Mouse (Mus musculus) ES-CJ7 (cell line): ENCODE results near the gene Rgs7.

ENCODE experiments used
- DNase-seq: peaks from one replicate; pipeline ENCODE4 v3.0.0; 2011; ENCODE audit warnings: low read depth, low spot score

Gene Rgs7

DNA sequence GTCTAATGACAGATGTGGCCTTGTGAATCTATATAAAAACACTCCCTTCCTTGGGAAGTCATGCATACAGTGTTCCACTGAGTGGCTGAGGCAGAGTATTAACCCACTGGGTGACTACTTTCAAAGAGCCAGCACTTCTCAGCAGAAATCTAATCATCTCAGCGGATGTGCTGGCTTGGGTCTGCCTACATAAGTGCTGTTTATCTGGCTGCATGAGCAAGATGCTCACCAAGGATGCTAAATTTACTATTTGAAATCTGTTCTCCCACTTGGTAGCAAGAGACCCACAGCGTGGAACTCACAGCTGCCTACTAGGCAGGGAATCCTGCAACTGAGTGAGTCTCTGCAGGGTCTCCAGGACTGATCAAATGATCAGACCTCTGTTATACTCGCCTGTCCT, 184.7 kb downstream of the Rgs7 start:
- DNase-seq, result no peak

DNA sequence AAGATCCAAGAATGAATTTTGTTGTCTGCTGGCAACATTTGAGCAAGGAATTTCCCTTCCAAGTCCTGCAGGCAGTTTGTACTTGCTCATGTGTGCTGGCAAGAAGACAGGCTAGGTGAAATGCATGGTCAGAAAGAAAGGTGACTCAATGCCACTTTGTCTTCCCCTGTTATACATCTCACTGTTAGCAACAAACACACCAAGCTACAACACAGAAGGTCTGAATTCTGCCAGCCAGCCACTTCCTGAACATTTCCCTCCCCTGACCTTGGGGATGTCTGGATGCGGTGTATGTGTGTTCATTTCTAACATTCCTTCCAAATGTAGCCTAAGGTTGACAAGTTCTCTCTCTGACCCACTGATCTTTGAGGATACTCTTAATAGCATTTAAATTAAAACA, 191.4 kb downstream of the Rgs7 start:
- DNase-seq, result no peak

DNA sequence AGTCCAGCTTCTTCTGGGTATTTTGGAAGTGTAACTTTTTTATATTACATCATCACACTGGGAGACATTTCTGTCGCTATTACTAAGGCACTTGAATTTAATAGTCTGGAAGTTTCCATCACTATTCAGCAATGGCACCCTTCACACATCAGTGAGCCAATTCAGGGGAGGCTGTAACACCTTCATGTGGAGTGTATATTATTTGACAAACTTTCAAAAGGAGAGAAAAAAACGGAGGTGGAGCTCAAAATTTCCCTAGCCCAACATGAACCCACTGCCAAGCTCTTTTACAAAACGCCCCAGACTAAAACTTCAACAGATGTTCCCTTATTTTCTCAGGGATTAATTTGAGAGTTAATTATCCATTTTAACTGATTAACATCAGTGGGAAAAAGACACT, 191.9 kb downstream of the Rgs7 start:
- DNase-seq, result no peak

DNA sequence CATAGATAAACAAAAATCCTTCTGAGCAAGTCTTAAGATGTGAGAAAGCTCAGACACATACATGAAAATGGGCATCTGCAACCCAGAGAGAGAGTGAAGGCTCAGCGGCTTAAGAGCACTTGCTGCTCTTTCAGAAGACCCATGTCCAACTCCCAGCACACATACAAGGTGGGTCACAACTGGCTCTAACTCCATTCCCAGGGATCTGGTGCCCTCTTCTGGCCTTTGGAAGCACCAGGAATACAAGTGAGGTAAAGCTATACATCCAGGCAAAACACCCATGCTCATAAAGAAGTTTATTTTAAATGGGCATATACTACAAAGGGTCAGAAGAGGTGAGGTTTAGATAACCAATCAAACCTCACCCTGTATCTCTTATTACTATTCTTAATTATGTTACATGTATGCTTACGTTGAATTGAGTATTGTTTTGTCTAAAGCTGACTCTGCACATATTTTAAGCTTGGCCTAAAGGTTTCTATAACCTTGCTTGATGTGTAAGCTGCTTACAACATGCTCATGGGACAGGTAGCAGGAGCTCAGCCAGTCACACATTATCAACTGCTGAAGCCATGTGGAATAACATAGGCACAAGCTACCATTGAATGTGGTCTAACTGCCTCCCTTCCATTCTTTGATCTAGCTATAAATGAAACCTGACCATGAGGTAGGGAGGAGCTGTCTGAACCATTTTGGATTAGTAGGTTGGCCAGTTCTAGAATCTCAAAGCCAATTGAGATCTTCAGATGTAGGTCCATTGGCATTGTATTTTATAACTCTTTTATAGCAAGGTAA, 192.5 kb downstream of the Rgs7 start:
- DNase-seq, result peak; percentile 60

DNA sequence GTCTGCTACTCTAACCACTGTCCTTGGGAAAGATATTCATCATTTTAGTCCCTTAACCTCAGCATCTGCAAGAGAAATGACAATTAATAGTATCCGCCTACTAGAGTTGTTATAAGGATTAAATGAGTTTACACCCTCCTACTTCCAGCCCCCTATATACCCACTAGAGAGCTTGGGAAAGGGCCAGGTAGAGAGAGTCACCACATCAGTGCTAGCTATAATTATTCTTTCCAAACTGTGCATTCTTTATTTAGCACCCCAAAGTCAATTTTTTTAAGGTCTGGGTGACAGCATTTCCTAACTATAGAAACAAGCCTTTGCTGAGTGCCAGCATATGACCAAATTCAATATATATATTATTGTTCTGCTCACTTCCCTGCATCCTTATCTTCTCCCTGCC, 195.4 kb downstream of the Rgs7 start:
- DNase-seq, result no peak

DNA sequence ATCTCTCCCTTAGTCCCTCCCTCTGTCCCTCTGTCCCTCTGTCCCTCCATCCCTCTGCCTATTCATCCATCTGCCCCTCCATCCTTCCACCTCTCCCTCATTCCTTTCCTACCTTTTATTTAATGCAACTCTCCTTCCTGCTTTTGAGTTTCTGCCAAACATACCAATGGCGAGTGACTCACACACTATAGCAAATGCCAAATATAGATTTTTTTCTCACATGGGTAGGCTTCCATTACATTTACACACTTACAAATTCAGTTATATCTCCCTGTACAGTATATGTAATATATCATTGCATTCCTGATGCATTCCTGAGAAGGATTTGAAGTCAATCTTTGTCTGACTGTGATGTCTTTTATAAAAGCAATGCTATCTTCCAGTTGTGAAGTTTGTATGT, 202.2 kb downstream of the Rgs7 start:
- no peak for DNase-seq

DNA sequence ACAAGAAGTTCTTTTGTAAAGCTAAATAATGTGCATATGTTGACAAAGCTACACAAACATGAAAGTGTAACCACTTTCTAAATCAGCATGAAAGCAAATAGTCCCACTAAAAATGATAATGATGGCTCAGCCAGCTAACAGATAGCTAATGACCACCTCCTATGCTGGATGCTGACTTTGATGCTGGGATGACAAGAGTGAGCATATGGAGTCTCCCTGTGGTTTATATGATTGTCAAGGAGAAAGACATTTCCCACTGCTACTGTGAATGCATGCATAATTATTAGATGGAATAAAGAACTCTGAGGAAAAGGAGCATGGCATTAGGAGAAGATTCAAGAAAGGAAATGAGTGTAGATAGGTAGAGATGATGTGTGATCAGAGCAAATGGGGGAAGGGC, 230.0 kb downstream of the Rgs7 start:
- DNase-seq, result no peak

DNA sequence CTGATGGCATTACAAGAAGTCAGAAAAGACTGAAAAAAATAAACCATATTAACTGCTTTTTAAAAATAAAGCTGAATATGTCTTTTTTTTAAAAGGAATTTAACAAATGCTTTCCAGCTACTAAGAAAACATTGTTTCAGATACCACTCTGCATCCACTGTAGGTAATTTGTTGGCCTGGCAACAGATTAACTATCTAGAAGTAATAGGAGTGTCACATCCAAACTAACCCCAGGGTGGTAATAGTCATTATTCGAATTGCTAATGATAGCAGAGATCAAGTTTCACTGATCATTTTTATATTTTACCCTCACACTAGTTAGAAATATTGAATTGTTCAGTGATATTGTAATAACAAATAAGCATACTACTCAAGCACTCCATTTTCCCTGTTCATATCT, 232.9 kb downstream of the Rgs7 start:
- no peak for DNase-seq

DNA sequence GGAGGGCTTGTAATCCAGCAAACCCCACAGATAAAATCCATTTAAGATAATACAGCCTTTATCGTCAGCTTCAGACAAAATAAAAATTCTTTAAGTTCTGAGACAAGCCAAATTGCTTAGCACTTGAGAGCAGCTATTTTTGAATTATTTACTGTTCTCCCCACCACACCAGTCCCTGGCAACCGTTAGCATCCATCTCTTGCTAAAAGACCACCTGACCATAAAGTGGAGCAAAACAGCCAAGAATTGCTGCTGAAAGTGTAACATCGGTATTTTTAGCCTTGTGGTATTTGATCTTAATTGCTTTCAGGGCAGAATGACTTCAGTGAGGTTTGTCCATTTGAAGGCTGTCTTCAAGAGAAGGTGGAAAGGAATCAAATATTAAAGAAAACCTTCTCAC, 237.1 kb downstream of the Rgs7 start:
- no peak for DNase-seq

DNA sequence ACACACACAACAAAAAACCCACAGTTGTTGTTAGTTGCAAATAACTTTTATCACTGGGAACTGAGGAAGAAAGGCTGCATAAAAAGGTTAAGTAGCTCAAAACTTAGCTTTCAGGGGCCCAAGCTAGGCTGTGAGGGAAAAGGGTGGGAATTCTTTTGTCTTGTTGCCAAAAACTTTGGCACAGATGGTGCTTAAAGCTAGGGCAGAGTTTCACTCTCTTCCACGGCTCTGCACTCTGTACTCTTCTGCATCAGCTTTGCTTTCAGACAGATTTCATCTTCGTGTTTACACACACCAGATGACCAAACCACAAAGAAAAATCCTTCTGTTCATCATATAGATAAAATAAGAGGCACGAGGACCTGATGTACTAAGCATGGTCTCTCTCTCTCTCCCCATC, 237.6 kb downstream of the Rgs7 start:
- DNase-seq, result no peak

DNA sequence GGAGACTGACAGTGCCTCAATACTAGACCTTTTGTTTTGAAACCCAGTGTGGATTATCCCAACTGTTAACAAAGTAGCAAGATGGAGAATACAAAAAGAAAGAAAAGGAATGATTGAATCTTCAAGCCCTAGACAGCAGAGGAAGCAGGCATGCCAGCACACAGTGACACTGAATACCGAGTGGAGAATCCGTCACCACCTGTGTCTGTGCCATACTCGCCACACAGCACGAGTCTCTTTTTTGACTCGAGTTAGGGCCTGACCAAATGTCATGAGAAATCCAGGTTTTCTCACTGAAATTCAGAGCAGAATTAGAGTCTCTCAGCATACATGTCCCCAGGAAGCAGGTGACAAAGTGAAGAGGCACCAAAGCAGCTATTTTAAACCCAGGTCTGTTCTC, 250.2 kb downstream of the Rgs7 start:
- DNase-seq, result no peak

DNA sequence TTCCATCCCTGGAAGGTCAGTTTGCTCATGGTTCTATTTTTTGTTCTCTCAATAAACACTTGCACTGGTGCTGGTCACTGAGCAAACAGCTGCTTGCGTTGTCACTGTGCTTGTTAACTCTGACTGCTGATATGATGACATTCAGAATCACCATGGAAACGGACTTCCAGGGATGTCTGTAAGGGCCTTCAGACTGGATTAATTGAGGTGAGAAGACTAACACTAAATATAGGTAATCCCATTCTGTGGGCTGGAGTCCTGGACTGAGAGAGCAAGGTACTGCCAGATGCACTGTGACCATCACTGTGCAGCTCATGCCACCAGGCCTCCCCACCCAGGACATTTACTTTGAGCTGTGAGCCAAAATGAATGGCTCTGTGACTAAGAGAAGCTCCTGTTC, 252.2 kb downstream of the Rgs7 start:
- DNase-seq, result no peak

DNA sequence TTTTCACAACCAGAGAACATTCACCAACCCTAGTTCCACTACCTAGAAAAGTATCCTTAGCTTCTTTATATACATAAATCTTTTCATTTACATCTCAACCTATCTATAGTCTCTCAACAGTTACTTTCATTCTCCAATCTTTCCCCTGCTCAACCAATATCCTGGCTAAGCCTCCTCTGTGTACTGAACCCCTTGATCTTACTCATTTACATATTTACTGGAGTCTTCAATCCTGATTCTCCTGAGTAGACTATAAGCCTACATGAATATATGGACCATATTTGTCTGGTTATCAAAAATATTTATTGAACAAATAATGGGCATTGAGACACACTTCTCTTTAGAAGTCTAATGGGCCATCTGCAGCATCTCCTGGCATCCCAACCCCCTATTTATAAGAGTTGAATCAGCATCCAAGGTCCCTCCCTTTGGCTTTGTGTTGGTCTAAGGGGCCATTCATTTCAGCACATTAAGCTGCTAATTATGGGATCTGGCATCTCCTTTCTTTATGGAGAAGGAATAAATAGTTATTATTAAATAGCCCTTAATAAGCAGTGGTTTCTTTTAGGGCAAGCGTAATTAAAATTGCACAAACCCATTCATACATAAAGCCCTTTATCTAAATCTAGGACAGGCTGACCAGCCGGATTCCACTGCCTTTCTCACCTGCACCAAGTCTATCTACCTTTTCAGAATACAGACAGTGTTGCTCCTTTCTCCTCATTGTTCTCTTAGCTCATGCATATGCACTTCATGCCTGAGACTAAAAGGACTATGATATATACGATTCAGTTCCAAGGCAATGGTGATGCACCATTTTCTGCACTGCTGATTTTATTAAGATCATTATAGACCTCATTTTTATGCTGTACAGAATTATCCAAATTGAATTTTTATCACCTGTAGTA, 270.5 kb downstream of the Rgs7 start:
- no peak for DNase-seq

DNA sequence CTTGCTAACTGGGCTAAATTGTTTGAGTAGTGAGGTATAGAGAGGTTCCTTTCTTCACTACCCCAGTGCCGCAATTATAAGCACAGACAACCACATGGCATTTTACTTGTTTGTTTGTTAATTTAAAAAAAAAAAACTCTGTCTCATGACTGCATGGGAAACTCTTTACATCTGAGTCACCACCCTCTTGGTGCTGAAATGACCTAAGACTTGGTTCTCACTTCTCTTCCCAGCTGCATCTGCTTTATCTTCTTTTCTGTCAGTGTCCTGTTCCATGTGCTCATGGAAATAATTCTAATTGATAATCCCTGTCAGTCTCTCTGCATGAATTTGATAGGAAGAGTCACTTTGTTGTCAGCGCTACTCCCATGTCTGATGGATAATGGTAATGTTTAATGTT, 272.7 kb downstream of the Rgs7 start:
- DNase-seq, result no peak

DNA sequence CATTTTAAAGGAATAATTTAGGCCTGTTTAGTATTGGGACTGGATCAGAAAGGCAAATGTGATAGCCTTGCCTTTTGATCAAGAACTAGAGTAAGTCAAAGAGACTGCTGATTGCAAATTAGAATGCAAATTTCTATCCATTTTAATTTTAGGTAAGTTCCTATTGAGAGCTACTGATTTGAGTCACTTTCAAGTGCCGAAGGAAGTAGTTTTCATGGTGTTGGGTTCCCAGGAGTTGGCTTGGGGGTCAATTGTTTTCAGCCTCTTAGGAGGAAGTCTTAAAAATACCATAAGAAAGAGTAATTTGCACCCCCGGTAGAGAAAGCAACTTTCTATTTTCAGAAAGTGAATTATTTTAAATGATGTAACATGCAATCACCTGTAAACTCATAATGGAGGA, 285.3 kb downstream of the Rgs7 start:
- no peak for DNase-seq

DNA sequence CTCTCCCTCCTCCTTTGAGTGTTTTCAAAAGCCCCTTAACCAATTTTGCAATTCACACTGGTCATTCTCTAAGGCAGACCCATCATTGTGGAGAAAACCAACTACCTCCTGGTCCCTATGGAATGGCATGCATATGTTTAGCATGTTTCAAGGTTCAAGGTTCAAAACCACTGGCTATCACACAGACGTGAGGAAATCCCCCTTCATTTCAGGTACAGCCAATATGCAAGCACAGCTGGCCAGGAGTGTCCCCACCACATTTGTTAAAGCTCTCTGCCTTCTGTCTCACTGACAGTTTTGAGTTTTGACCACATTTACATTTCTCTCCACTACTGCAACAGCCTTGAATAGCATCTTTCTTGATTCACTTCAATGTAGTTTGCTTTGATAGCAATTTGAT, 286.7 kb downstream of the Rgs7 start:
- DNase-seq, result no peak

DNA sequence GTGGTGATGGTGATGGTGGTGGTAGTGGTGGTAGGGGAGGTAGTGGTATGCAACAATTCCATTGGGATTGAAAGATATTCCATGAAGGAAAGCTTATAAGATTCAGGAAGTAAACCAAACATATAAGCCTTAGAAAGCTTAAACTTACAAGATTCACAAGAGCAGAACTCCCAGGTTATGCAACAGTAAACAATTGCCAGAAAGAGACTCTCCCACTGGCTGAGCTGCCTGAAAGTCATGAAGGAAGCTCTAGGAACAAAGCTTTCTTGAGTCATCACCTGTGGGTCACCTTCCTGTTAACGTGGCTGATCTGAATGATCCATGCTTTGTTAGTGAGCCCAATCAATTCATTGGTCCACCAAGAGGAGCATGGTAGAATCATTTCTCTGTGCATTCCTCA, 288.8 kb downstream of the Rgs7 start:
- DNase-seq, result no peak

DNA sequence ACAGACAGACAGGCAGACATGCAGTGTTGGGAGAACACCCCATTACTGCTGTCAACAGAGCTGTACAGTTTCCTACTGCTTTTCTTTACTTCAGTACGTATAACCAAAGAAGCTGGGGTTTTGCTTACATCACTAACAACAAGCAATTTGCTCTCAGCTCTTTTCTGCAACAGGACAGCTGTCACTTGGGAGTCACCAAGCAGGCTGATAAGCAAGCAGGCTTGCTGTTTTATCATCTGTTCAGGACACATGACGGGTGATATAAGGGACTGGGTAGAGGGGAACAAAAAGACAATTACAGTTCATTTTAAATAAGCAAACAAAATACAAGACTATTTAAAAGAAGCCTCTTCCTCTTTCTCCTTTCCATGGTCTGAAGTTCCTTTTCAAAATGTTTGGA, 289.4 kb downstream of the Rgs7 start:
- DNase-seq, result no peak

DNA sequence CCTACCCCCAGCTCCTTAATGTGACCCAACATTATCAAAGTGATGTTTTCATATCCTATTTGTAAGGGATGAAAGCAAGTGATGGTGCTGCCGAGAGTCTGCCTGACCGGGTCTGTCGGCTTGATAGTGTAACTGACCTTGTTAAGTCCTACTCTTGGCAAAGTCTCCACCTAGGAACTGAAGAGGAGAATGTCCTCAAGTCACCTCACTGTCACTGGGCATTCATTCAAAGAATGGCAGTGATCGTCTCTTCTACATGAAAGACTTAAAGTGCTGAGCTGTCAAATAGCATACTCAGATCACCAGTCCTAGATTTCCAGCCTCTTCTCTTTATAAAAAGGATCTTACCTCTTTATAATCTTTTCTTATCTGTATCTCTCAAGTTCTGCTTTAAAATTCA, 293.4 kb downstream of the Rgs7 start:
- no peak for DNase-seq

DNA sequence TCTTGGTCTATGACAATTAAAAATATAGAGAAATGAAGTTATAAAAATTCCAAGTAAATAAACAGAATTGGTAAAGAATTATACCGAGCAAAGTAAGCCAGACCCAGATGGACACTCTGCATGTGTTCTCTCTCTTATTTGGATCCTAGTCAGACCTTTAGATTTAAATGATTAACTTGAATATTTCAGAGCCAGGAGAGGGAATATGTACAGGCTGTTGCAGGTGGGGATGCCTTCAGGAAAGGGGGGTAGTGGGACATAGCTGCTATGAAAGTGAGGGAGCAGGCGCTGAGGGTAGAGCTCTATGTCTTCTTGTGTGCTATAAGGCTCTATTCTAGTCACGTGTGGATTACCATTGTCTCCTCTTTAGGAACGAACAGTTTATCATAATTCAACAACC, 296.5 kb downstream of the Rgs7 start:
- no peak for DNase-seq

DNA sequence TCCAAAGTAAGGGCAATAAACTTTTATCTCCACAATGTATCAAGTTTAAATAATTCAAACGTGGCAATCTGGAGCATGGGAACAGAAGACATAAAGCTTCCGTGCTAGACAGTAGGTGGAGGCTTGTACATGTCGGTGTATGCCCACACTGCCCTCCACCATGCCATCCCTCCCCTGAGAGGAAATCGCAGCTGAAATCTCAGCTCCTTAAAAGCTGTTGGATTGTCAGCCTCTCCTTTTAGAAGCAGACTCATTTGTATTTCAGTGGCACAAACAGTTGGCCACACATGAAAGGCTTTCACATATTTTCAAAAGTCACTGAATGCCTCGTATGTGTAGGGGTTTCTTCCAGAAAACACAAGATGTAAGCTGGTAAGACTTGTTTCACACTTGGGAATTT, 304.1 kb downstream of the Rgs7 start:
- no peak for DNase-seq

DNA sequence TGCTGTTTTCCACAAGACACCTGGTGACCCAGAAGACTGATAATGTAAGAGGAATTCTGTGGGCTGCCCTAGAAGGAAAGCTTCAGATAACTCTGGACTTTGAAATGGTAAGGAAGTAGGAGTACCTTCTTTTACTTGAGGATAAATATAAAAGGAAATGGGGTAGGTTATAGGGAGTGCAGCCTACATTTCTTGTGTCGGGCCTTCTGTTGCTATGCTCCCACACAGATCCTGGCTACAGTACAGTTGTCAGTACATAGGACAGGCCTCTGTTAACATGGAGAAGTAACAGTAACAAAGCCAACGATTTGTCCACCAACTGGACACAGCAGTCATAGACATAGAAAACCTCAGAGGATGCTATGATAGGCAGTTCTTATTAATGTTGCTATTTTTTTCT, 307.1 kb downstream of the Rgs7 start:
- no peak for DNase-seq

DNA sequence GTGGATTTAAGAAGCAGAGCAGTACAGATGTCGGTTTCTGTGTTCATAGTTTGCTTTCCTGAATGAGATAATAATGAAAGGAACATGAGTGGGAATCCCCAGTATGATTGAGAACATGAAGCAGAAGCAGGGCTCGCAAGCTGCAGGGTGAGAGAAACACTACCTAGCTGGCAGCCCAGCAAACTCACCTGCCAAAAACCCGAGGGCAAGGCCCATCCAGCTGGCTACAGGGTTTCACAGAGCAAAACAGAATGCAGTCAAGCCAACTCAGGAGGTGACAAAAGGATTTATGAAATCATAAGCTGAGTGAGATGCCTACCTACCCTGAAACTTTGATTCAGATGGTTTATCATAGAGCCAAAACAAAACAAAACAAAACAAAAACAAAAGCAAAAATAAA, 307.6 kb downstream of the Rgs7 start:
- DNase-seq, result no peak
